Mouse (Mus musculus): ENCODE measurements around the gene Tars. TPM values are rescaled to one million over a fixed set of nuclear protein-coding genes. Genes with fewer than 3 reads are reported as not detected.
A peak's percentile ranks its signal among the peaks of the same experiment; 100 is the strongest.

The Tars gene
- polyA plus RNA-seq (2016; fragmentation: Nextera tagmentation; extraction: Ambion mirVana), result 64.8 and 81.4 TPM in 2 replicates

DNA sequence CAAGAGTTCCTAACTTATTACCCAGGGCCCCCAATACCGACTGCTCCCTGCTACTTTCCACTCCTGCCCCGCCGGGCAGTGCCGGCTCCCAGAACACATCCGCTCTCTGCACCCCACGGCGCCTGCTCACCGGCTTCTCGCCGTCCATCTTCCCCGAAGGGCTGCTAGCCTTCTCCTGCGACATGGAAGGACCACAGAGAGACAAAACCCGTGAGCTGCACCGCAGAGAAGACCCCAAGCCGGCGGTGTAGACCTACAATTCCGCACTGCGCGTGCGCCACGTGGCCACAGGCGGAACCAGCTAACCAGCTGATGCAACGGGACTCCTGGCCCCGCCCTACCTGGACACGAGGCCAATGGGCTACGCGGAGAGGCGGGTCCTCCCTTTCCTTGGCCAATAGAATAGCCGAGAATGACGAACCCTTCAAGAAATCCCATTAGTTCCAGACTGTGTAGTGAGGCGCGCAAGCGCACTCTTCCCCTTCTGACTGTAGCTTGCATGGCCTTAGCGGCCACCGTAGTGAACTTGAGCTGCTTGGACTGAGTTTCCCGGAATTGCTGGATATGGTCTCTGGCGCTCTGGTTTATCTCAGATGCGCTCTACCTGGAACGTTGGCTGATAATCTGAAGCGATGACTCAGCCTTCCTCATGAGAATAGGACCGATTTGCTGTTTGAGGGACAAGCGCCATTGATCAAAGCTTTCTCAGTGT, at the start of gene Tars:
TSS of gene Tars (minus strand) at position 310 of the 712 bp plus-strand sequence.
- peak within 1 kb of the TSS; percentile 80 for H3K4me3 ChIP-seq
- peak; percentile 99 for DNase-seq (ENCODE audit: low spot score)
- H3K36me3 ChIP-seq, result peaks cover 26% of the 10 kb centered on the region
- no peaks in the 10 kb centered on the region for H3K9me3 ChIP-seq
- H3K4me1 ChIP-seq (replicated peaks), result peaks cover 14% of the 10 kb centered on the region
- H3K27me3 ChIP-seq (ENCODE audit: insufficient read depth, poor library complexity, severe bottlenecking), result peaks cover 7% of the 10 kb centered on the region; the same call in 1 of the 2 replicates
- H3K27ac ChIP-seq, result peak within 1 kb of the TSS; percentile 90
- WGBS, result under 1% methylated on average over 42 of the region's 42 CpGs

DNA sequence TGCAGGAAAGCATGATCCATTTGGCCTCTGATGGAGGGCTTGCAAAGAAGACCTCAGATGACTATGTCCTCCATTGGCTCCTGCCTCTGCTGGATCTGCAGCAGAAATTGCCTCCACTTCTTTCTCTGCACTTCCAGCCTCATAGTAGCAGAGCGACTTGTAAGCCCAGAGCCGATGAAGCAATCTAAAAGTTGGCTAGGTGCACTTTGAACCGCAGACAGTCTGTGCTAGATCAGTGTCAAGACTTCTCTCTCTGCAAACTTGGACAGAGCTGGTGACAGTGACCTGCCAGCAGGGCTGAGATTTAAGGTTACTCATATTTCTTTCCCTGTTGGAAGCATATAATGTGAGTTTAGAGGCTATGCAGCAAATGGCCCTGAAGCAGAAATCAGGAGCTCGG, 37.9 kb upstream of the Tars start:
- H3K27ac ChIP-seq, result no peak overlapping the region
- 90% methylated on average over 4 of the region's 4 CpGs for WGBS
- H3K36me3 ChIP-seq, result no peaks in the 10 kb centered on the region
- H3K9me3 ChIP-seq, result no peaks in the 10 kb centered on the region
- no peak overlapping the region for H3K4me3 ChIP-seq
- no peaks in the 10 kb centered on the region for H3K27me3 ChIP-seq (ENCODE audit: insufficient read depth, poor library complexity, severe bottlenecking)
- no peak for DNase-seq (ENCODE audit: low spot score)
- no peaks in the 10 kb centered on the region for H3K4me1 ChIP-seq (replicated peaks)

DNA sequence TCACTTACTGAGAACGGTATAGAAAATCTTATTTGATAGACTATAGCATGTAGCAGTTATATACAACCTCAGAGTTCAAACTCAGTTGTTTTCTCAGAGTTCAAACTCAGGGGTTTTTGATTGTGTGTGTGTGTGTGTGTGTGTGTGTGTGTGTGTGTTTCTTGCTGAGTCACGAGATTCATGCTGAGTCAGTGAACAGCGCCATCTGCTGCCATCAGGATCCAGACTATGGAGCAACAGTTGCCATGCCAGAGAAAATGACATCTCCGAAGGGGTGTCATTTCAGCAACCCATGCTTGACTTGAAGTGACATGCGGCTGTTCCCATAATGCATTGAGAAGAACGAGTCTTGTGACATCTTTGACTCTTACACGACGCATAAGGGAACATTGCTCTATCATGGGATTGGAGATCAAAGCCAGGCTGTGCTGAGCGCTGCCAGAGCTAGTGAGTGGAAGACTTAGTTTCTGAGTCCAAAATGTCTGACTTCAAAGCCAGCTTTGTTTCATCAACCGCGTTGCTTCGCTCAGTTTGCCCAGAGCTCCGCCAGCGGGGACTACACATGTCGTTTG, 37.3 kb upstream of the Tars start:
- no peaks in the 10 kb centered on the region for H3K36me3 ChIP-seq
- DNase-seq (ENCODE audit: low spot score), result no peak
- no peaks in the 10 kb centered on the region for H3K9me3 ChIP-seq
- H3K27me3 ChIP-seq (ENCODE audit: insufficient read depth, poor library complexity, severe bottlenecking), result no peaks in the 10 kb centered on the region
- H3K4me3 ChIP-seq, result no peak overlapping the region
- no peaks in the 10 kb centered on the region for H3K4me1 ChIP-seq (replicated peaks)
- no peak overlapping the region for H3K27ac ChIP-seq
- 94% methylated on average over 15 of the region's 15 CpGs for WGBS

DNA sequence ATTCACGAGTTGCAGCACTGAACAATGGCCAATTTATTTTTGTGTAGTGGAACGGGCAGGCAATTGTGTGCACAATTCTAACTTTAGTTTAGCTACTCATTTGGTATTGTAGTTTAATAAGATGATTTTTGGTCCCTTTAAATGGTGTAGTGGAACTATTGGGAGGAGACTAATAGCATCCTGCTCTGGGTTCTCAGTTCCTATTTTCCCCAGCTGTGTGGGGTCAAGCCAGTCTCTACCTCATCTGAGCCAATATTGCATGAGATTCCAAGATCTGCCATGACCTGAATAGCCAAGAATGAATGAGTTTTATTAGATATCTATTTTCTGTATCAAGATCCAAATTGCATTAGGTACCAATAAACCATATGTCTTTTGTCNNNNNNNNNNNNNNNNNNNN, 27.4 kb upstream of the Tars start:
- no peak overlapping the region for H3K27ac ChIP-seq
- H3K27me3 ChIP-seq (ENCODE audit: insufficient read depth, poor library complexity, severe bottlenecking), result no peaks in the 10 kb centered on the region
- no peak for DNase-seq (ENCODE audit: low spot score)
- H3K4me3 ChIP-seq, result no peak overlapping the region
- WGBS, result 87% methylated on average over 2 of the region's 2 CpGs
- no peaks in the 10 kb centered on the region for H3K4me1 ChIP-seq (replicated peaks)
- H3K9me3 ChIP-seq, result no peaks in the 10 kb centered on the region
- no peaks in the 10 kb centered on the region for H3K36me3 ChIP-seq

DNA sequence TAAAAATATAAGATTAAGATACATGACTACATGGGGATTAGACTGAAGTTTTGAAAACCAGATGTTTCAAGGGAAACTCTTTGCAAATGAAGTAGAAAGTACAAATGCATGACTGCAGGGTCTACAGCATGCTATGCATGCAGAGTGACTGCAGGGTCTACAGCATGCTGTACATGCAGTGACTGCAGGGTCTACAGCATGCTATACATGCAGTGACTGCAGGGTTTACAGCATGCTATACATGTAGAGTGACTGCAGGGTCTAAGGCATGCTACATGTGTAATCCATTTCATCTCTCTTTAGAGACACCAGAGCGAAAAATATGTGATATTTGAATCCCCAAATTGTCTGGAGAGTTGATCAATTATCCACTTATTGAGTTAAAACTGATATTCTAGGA, 14.0 kb upstream of the Tars start:
- 84% methylated on average over 1 of the region's 1 CpGs for WGBS
- H3K9me3 ChIP-seq, result no peaks in the 10 kb centered on the region
- no peak overlapping the region for H3K27ac ChIP-seq
- no peaks in the 10 kb centered on the region for H3K27me3 ChIP-seq (ENCODE audit: insufficient read depth, poor library complexity, severe bottlenecking)
- no peaks in the 10 kb centered on the region for H3K36me3 ChIP-seq
- no peak for DNase-seq (ENCODE audit: low spot score)
- no peak overlapping the region for H3K4me3 ChIP-seq
- no peaks in the 10 kb centered on the region for H3K4me1 ChIP-seq (replicated peaks)

DNA sequence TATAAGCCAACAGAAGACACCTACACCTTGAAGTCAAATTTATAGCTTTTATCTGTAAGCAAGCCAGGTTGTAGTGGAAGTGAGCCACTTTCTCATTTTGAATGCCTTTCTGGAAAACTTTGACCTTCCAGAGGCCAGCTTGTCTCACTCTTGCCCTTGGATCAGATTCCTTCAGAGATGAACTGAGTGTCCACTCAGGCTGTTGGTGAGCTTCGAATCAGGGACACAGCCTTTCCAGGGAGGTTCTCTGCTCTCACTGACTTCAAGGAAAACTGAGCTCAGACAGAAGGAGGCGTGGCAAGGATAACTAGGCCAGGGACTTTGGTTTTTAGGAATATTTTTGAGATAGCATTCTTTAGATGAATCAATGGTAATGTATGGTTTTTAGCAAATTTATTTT, 13.1 kb upstream of the Tars start:
- no peaks in the 10 kb centered on the region for H3K9me3 ChIP-seq
- no peak overlapping the region for H3K27ac ChIP-seq
- H3K36me3 ChIP-seq, result no peaks in the 10 kb centered on the region
- H3K4me3 ChIP-seq, result no peak overlapping the region
- no peaks in the 10 kb centered on the region for H3K4me1 ChIP-seq (replicated peaks)
- DNase-seq (ENCODE audit: low spot score), result no peak
- WGBS, result 93% methylated on average over 2 of the region's 2 CpGs
- H3K27me3 ChIP-seq (ENCODE audit: insufficient read depth, poor library complexity, severe bottlenecking), result no peaks in the 10 kb centered on the region

DNA sequence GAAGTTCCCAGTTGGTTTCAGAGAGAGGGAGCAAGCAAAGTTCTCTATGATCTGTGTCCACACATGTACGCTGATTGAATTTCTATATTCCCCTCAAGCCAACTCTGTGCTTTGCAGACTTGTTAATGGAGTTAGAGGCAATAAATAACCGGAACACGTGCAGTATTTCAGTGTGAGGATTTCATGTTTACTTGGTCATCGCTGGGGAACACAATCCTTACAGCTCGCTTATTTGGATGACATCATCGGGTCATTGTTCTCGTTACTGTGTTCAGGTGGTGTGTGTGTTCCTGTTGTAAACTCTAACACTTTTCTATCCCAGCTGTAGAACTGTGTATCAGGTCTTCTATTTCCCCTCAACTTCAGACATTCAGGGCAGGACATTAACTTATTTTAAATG, 12.4 kb upstream of the Tars start:
- no peak for DNase-seq (ENCODE audit: low spot score)
- WGBS, result 87% methylated on average over 7 of the region's 7 CpGs
- no peaks in the 10 kb centered on the region for H3K9me3 ChIP-seq
- H3K27me3 ChIP-seq (ENCODE audit: insufficient read depth, poor library complexity, severe bottlenecking), result no peaks in the 10 kb centered on the region
- no peaks in the 10 kb centered on the region for H3K4me1 ChIP-seq (replicated peaks)
- no peak overlapping the region for H3K27ac ChIP-seq
- H3K36me3 ChIP-seq, result no peaks in the 10 kb centered on the region
- no peak overlapping the region for H3K4me3 ChIP-seq

DNA sequence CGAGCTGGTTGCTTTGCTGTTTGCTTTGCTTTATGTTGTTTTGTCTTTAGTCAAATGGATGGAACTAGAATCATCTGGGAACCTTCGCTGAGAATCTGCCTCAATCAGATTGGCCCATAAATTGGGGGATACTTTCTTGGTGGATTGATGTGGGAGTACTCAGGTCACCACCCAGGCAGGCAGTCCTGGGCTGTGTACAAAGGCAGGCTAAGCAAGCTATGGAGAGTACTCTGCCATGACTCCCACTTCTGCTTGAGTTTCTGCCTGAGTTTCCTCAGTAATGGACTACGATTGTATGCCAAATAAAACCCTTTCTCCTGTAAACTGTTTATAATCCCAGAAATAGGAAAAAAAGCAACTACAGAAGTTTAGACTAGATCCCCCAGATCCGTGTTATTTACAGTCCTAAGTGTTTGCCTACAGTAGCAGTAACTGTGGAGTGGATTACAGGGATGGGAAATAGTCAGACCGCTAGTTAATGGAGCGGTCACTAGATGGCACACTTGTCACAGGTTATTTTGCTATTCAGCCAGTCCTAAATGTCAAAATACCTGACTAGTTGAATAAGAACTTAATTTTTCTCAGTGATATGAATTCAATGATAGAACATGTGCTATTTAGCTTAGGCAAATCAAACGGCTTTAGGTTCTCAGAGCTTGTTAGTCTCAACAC, 8.8 kb upstream of the Tars start:
- peak; percentile 11 for DNase-seq (ENCODE audit: low spot score)
- H3K36me3 ChIP-seq, result no peaks in the 10 kb centered on the region
- no peak overlapping the region for H3K27ac ChIP-seq
- no peaks in the 10 kb centered on the region for H3K9me3 ChIP-seq
- H3K27me3 ChIP-seq (ENCODE audit: insufficient read depth, poor library complexity, severe bottlenecking), result peaks cover 4% of the 10 kb centered on the region; the same call in 1 of the 2 replicates
- 42% methylated on average over 7 of the region's 7 CpGs for WGBS
- no peaks in the 10 kb centered on the region for H3K4me1 ChIP-seq (replicated peaks)
- no peak overlapping the region for H3K4me3 ChIP-seq

DNA sequence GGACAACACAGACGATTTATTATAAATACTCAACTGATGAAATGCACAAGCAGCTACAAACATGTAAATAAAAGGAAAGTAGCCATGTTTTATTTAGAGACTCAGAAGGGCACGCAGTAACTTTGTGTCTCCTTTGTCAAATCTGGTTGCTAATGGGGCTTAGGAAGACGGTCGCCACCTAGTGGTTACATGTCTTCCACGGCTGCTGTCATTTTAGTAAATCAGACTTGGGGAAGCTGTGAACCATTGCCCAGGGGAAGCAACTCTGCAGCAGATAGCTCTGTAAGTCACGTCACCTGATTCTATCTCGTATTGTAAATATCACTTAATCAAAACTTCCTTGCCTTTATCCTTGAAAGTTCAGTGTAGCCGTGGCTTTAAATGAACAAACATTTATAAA, 7.9 kb upstream of the Tars start:
- no peaks in the 10 kb centered on the region for H3K4me1 ChIP-seq (replicated peaks)
- H3K4me3 ChIP-seq, result no peak overlapping the region
- H3K9me3 ChIP-seq, result no peaks in the 10 kb centered on the region
- no peaks in the 10 kb centered on the region for H3K36me3 ChIP-seq
- H3K27ac ChIP-seq, result no peak overlapping the region
- 15% methylated on average over 8 of the region's 8 CpGs for WGBS
- DNase-seq (ENCODE audit: low spot score), result peak; percentile 63
- peaks cover 4% of the 10 kb centered on the region; the same call in 1 of the 2 replicates for H3K27me3 ChIP-seq (ENCODE audit: insufficient read depth, poor library complexity, severe bottlenecking)

DNA sequence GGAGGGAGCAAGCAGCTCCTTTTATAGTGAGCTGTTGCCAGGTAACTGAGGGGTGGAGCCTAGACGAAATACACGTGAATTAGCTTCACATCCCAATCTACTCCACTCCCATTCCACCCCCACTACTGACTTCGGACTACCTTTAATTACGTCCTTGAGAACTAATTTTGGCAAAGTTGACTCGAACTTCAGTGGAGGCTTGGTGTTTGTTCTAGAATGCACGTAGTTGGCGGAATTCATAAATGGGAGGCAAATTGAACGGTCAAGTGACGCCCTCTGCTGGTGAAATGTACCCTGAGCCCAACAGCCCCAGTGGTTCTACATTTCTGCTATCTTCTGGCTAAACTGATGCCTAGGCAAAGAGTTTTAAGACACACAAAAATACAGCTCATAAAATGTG, 7.3 kb upstream of the Tars start:
- Histone ChIP-seq H3K27ac (no peak overlapping the region), H3K4me1 (replicated peaks) (no peaks in the 10 kb centered on the region), H3K4me3 (no peak overlapping the region), H3K9me3 (no peaks in the 10 kb centered on the region), H3K27me3 (ENCODE audit: insufficient read depth, poor library complexity, severe bottlenecking) (peaks cover 4% of the 10 kb centered on the region; the same call in 1 of the 2 replicates), H3K36me3 (no peaks in the 10 kb centered on the region)
- 27% methylated on average over 9 of the region's 9 CpGs for WGBS
- peak; percentile 31 for DNase-seq (ENCODE audit: low spot score)

DNA sequence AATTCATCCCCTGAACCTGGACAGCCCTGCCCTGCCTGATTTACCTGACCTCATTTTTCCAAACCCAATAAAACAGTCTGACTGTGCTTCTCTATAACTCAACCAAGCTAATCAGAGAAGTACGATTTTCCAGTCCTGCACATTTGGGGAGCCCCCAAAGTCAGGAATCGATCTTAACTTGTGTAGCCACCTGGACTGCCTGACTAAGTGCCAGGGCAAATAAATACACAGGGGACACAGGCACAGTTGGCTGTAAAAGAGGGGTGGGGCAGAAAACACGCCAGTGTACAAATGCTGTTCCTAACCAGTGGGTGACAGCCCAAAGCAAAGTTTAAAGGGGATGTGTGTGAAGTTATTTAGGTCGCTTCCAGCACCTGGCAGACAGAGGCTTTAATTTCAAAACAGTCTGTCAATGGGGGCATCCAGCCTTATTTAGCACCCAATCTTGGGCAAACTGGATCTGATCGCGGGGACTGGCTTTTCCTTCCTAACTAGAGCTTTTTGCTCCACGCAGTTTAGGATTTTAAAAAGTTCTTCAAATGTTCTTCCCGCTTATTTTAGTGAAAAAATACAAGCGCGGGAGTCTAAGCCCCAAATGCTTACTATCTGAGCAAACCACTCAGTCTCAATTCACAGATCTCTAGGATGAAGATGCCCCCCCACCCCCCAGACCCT, 652 bp downstream of the Tars start:
- H3K27me3 ChIP-seq (ENCODE audit: insufficient read depth, poor library complexity, severe bottlenecking), result peaks cover 5% of the 10 kb centered on the region; the same call in 1 of the 2 replicates
- 9% methylated on average over 10 of the region's 10 CpGs for WGBS
- peaks cover 33% of the 10 kb centered on the region for H3K36me3 ChIP-seq
- no peaks in the 10 kb centered on the region for H3K9me3 ChIP-seq
- peaks cover 14% of the 10 kb centered on the region for H3K4me1 ChIP-seq (replicated peaks)
- no peak for DNase-seq (ENCODE audit: low spot score)
- H3K4me3 ChIP-seq, result peak overlapping the region; percentile 80
- H3K27ac ChIP-seq, result peak overlapping the region; percentile 90

DNA sequence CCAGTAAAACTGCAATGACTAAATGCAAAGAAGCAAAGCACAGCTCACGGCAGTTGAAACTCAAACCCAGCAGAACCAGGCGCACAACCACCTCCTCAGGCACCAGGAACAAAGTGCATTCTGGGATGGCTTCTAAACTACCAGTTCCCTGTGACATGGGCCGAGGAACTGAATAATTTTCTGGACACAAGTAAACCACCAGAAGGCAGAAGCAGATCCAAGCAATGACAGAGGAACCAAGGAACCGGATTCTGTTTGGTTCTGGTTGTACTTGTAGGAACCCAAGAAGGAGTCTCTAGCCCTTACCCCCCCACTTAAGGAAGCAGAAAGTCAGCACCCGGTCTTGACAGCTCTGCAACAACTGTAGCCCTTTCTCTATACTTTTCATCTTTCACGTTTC, 3.0 kb downstream of the Tars start:
- Histone ChIP-seq H3K27ac (no peak overlapping the region), H3K36me3 (peaks cover 57% of the 10 kb centered on the region), H3K4me3 (no peak overlapping the region), H3K9me3 (no peaks in the 10 kb centered on the region), H3K27me3 (ENCODE audit: insufficient read depth, poor library complexity, severe bottlenecking) (0 out of 2 replicates have a peak, but pooled peaks cover 3% of the 10 kb centered on the region), H3K4me1 (replicated peaks) (peaks cover 14% of the 10 kb centered on the region)
- 94% methylated on average over 6 of the region's 6 CpGs for WGBS
- no peak for DNase-seq (ENCODE audit: low spot score)

DNA sequence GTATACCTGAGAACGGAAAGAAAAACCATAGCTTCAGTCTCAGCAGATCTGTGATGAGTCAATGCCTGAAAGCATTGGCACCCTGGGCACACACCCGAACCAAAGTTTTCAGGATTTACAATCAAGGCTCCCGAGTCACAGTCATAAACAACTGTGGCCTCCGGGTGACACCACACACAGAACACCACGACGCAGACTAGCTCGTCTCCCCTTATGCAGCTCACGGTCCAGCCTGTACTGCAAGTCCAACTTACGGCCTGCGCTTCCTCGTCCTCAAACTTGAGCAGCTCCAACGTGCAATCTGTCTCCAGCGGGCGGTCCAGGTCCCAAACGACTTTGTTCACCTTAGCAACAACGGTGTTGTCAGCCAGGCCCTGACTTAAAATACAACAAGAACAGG, 6.6 kb downstream of the Tars start:
- Histone ChIP-seq H3K9me3 (no peaks in the 10 kb centered on the region), H3K4me1 (replicated peaks) (peaks cover 5% of the 10 kb centered on the region), H3K27me3 (ENCODE audit: insufficient read depth, poor library complexity, severe bottlenecking) (no peaks in the 10 kb centered on the region), H3K4me3 (no peak overlapping the region), H3K27ac (no peak overlapping the region), H3K36me3 (peaks cover 92% of the 10 kb centered on the region)
- DNase-seq (ENCODE audit: low spot score), result no peak
- 96% methylated on average over 16 of the region's 16 CpGs for WGBS
